Mouse (Mus musculus) stomach, embryonic 14.5 days (tissue): ENCODE data around the gene Gm20403. TPM values are rescaled to one million over a fixed set of nuclear protein-coding genes. Genes with fewer than 3 reads are reported as not detected.

ENCODE experiments used
- ATAC-seq: fragments of 200-750 bp; cut with Nextera tagmentation; 2 replicates; pipeline ENCODE4 v1.8.0; 2017; ENCODE audit warnings: low read depth, moderate TSS enrichment; ENCODE audit not compliant: insufficient number of reproducible peaks, insufficient read depth, low FRiP score
- H3K27ac ChIP-seq: fragments of 300-500 bp; sonication (generic); 2 replicates; pipeline ENCODE4 v1.5.1; 2014; ENCODE audit warnings: mild to moderate bottlenecking, low read length, moderate library complexity, mixed read lengths
- H3K27me3 ChIP-seq: fragments of 300-500 bp; sonication (generic); 2 replicates; pipeline ENCODE4 v1.6.1; 2014; ENCODE audit warnings: low read length, control low read depth, mixed read lengths; ENCODE audit not compliant: control insufficient read depth, insufficient read depth
- H3K36me3 ChIP-seq: fragments of 300-500 bp; sonication (generic); 2 replicates; pipeline ENCODE4 v1.6.1; 2014; ENCODE audit warnings: mild to moderate bottlenecking, control low read depth, low read length, moderate library complexity, mixed read lengths; ENCODE audit not compliant: control insufficient read depth, insufficient read depth
- H3K4me1 ChIP-seq: fragments of 300-500 bp; sonication (generic); 2 replicates; pipeline ENCODE4 v1.6.1; 2014; ENCODE audit warnings: low read length, control low read depth, mixed read lengths; ENCODE audit not compliant: control insufficient read depth, insufficient read depth
- H3K4me2 ChIP-seq: fragments of 300-500 bp; sonication (generic); replicated peaks from 2 replicates; pipeline ENCODE4 v1.6.1; 2014; ENCODE audit warnings: low read depth, low read length, control low read depth
- H3K4me3 ChIP-seq: fragments of 300-500 bp; sonication (generic); 2 replicates; pipeline ENCODE4 v1.5.1; 2014; ENCODE audit warnings: low read depth, low read length, control low read depth
- H3K9ac ChIP-seq: fragments of 300-500 bp; sonication (generic); replicated peaks from 2 replicates; pipeline ENCODE4 v1.6.1; 2014; ENCODE audit warnings: low read depth, mild to moderate bottlenecking, control low read depth, low read length, moderate library complexity, mixed read lengths
- H3K9me3 ChIP-seq: fragments of 300-500 bp; sonication (generic); 2 replicates; pipeline ENCODE4 v1.6.1; 2016; ENCODE audit warnings: low read depth, low read length, control low read depth; ENCODE audit not compliant: control insufficient read depth
- WGBS: fragments of 180-500 bp; shearing (Covaris S2); extraction: QIAGEN DNeasy Blood & Tissue Kit; methylation state at CpG from one replicate; pipeline ENCODE4 v1.1.7; 2014; 5-methylcytosine and 5-hydroxymethylcytosine counted together
- polyA plus RNA-seq: library from polyadenylated mRNA; unstranded; fragments of >200 nt; fragmentation: Nextera tagmentation; extraction: Ambion mirVana; gene quantifications from 2 replicates; pipeline ENCODE4 v1.2.1, GENCODE M21; 2014

Gene Gm20403
- polyA plus RNA-seq, 1 experiment from 2014 or later, result not detected

DNA sequence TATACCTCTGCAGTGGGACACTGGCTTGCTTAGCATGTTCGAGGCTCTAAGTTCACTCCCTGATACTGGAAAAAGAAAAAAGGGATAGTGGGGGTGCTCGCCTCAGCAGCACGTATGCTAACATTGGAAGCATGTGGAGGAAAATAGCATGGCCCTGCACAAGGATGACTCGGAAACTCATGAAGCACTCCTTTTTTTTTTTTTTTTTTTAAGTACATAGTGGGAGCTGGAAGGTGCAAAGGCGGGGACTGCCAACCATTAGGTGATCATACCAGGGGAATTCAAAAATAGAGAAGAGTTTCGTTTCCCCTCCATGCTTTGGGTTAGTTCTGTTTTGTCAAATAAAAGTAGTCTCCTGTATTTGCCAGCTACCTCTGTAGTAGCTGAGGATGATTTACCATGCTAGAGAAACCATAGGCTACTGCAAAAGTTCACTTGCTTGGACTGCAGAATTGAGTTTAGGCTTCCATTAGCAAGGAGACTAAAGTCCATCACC lies 10.7 kb upstream of the Gm20403 start:
- no peak overlapping the region for H3K4me3 ChIP-seq
- ATAC-seq, result no peak
- H3K9ac ChIP-seq, result no peak overlapping the region
- no peaks in the 10 kb centered on the region for H3K9me3 ChIP-seq
- no peaks in the 10 kb centered on the region for H3K36me3 ChIP-seq
- H3K4me1 ChIP-seq, result no peaks in the 10 kb centered on the region
- H3K4me2 ChIP-seq, result no peak overlapping the region
- no peak overlapping the region for H3K27ac ChIP-seq
- 83% methylated on average over 6 of the region's 6 CpGs for WGBS
- H3K27me3 ChIP-seq, result no peaks in the 10 kb centered on the region

GRCm38 (mm10) chr12:54995965-54996364 lies 9.6 kb upstream of the Gm20403 start:
- H3K36me3 ChIP-seq, result no peaks in the 10 kb centered on the region
- no peak overlapping the region for H3K9ac ChIP-seq
- 60% methylated on average over 3 of the region's 3 CpGs for WGBS
- H3K9me3 ChIP-seq, result no peaks in the 10 kb centered on the region
- no peaks in the 10 kb centered on the region for H3K4me1 ChIP-seq
- H3K27me3 ChIP-seq, result no peaks in the 10 kb centered on the region
- ATAC-seq, result no peak
- H3K27ac ChIP-seq, result no peak overlapping the region
- H3K4me3 ChIP-seq, result no peak overlapping the region
- H3K4me2 ChIP-seq, result no peak overlapping the region

DNA sequence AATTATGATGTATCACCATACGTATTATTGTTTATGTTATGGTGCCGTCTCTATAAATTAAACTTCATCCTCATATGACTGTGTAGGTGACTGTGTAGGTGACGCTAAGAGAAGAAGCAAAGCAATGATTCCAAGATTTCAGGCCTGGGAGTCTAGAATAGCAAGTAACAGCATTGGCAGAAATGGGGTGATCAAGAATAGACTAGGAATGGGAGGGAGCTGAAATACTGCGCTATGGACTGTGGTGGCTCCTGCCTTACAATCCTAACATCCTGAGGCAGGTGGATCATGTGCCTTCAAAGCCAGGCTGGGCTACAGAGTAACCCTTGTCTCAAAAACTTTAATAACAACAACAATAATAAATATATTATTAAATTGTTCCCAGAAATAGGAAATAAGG lies 8.1 kb upstream of the Gm20403 start:
- no peaks in the 10 kb centered on the region for H3K9me3 ChIP-seq
- 72% methylated on average over 4 of the region's 4 CpGs for WGBS

DNA sequence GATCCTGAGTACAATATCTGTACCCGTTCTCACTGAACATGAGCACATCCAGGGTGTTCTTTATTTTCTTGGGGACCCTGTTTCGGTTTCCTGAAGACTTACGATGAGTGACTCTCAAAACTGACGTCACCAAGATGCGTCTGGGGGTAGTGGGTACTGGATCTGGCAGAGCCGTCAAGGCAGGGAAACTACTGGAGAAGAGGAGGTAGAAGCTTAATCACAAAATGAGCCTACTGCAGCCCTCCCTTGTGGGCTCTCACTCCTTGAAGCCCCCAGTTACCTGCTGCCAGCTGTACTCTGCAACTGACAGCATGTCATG lies 7.7 kb upstream of the Gm20403 start:
- H3K4me3 ChIP-seq, result no peak overlapping the region
- no peaks in the 10 kb centered on the region for H3K36me3 ChIP-seq
- H3K9me3 ChIP-seq, result no peaks in the 10 kb centered on the region
- no peaks in the 10 kb centered on the region for H3K4me1 ChIP-seq
- H3K27ac ChIP-seq, result no peak overlapping the region
- H3K4me2 ChIP-seq, result no peak overlapping the region
- WGBS, result 73% methylated on average over 6 of the region's 6 CpGs
- H3K9ac ChIP-seq, result no peak overlapping the region
- no peaks in the 10 kb centered on the region for H3K27me3 ChIP-seq
- ATAC-seq, result no peak

More for the DNA sequence above, 8.1 kb upstream of the Gm20403 start:
- H3K27ac ChIP-seq, result no peak overlapping the region
- no peaks in the 10 kb centered on the region for H3K36me3 ChIP-seq
- no peak overlapping the region for H3K4me3 ChIP-seq
- no peaks in the 10 kb centered on the region for H3K4me1 ChIP-seq
- H3K9ac ChIP-seq, result no peak overlapping the region
- no peak for ATAC-seq
- H3K4me2 ChIP-seq, result no peak overlapping the region
- no peaks in the 10 kb centered on the region for H3K27me3 ChIP-seq

DNA sequence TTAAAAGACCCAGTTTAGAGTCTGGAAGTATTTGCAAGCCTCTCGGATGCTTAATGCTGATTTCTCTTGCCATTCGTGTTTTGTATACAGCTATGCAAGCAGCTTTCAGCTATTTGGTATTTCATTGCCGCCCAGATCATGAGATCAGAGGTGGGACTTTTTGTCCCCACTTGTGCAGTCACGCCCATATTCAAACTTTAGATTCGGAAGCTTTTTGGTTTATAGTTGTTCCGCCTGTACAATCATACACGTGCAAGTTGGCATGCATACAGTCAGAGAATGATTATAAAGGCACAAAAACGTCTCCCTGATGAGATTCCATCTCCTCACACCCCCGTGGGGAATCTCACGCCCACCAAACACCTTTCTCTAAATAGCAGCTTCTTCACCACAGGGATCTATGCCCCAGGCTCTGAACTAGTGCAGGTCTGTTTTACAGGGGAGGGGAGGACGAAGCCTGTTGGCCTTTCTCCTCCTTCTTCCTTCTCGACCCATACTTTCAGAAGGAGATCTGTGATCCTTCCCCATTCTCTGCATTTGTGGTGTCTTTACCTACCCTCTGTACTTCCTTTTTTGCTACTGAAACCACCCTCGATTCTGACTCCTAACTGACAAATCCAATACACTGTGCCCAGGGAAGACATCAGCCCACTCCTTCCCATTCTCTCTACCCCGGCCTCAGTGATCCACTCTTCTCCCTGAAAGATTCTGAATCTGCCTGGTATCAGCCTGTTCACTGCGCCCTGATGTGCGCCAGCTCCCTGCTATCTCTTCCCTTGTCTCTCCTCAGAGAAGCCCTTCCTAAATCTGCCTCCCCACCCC lies 7.1 kb upstream of the Gm20403 start:
- 51% methylated on average over 16 of the region's 16 CpGs for WGBS
- no peak for ATAC-seq
- no peaks in the 10 kb centered on the region for H3K4me1 ChIP-seq
- no peaks in the 10 kb centered on the region for H3K9me3 ChIP-seq
- no peak overlapping the region for H3K4me2 ChIP-seq
- no peak overlapping the region for H3K27ac ChIP-seq
- H3K27me3 ChIP-seq, result no peaks in the 10 kb centered on the region
- no peaks in the 10 kb centered on the region for H3K36me3 ChIP-seq
- no peak overlapping the region for H3K4me3 ChIP-seq
- no peak overlapping the region for H3K9ac ChIP-seq

GRCm38 (mm10) chr12:54992814-54993213 lies 6.5 kb upstream of the Gm20403 start:
- Histone ChIP-seq H3K27me3 (no peaks in the 10 kb centered on the region), H3K4me1 (no peaks in the 10 kb centered on the region), H3K36me3 (no peaks in the 10 kb centered on the region), H3K4me3 (no peak overlapping the region), H3K9me3 (no peaks in the 10 kb centered on the region), H3K4me2 (no peak overlapping the region), H3K27ac (no peak overlapping the region), H3K9ac (no peak overlapping the region)
- no peak for ATAC-seq
- WGBS, result 83% methylated on average over 3 of the region's 3 CpGs

GRCm38 (mm10) chr12:54988323-54988850 lies 2.1 kb upstream of the Gm20403 start:
- 83% methylated on average over 4 of the region's 4 CpGs for WGBS

DNA sequence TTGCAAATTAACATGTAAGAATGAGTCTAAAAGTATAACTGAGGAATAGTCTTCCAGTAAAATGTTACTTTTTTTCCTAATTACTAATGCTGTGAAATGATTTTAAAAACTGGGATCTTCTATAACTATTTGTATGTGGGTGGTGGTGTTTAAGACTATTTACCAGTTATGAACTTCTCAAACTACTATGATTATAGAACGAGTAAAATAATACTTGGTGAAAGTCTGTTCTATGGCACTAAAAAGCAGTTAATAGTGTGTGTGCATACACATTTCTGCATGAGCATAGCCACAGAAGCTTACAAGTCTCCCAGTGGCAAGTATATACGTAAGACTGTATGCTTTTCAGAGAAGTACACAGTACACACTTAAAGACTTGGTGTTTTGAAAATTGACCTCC lies 827 bp upstream of the Gm20403 start:
- Histone ChIP-seq H3K9me3 (no peaks in the 10 kb centered on the region), H3K4me2 (no peak overlapping the region), H3K4me1 (0 out of 2 replicates have a peak, but pooled peaks cover 5% of the 10 kb centered on the region), H3K27me3 (no peaks in the 10 kb centered on the region), H3K9ac (no peak overlapping the region), H3K36me3 (no peaks in the 10 kb centered on the region), H3K4me3 (no peak overlapping the region), H3K27ac (no peak overlapping the region)
- ATAC-seq, result no peak
- WGBS, result 81% methylated on average over 2 of the region's 2 CpGs

More at GRCm38 (mm10) chr12:54988323-54988850, 2.1 kb upstream of the Gm20403 start:
- no peaks in the 10 kb centered on the region for H3K36me3 ChIP-seq
- no peak overlapping the region for H3K9ac ChIP-seq
- no peak overlapping the region for H3K27ac ChIP-seq
- no peaks in the 10 kb centered on the region for H3K27me3 ChIP-seq
- H3K4me1 ChIP-seq, result 0 out of 2 replicates have a peak, but pooled peaks cover 5% of the 10 kb centered on the region
- no peak for ATAC-seq
- H3K4me2 ChIP-seq, result no peak overlapping the region
- H3K9me3 ChIP-seq, result no peaks in the 10 kb centered on the region
- no peak overlapping the region for H3K4me3 ChIP-seq
